Comparison of ENCODE assay signal across 8 mouse cellular contexts in the genomic region with DNA sequence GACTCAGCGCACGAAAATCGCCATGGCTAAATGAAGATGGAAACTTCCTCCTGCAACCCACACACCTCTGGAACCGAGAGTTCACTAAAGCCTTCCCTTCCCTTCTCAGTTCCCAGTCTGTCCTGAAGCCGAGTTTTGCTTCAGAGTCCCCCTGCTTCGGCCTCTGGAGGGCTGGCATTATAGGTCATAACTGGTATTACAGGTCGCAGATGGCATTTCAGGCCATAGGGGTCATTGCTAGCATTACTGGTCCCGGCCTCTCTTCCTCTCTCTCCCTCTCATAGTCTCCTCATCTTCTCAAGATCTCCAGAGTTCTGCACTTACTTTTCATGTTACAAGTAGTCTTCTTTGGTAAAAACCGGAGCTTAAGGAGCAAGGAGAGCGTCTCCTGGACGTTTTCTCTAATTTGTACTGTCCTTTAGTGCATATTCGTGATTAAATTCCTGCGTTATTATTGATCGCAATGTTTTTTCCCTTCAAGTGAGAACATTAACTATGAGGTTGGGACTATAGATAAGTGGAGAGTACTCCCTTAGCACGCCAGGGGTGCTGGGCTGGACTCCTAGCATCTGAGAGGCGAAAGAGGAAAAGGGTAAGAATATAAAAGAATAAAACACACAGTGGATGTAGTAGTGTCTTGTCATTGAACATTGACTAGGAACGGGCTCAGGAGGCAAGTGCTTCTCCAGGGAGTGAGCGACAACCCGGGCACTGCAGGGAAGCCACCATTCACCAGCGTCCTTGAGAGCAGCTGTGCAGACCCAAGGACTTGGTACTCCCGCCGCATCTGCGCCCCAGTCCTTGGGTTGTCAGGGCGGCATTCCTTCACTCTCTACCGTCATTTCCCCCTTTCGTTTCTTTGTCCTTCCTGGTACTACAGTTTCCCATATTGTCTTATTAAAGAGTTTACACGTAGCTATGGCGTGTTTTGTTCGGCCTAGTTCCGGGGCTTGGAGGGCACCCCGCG. TPM values are rescaled to one million over a fixed set of nuclear protein-coding genes. Genes with fewer than 3 reads are reported as not detected.
A peak's percentile ranks its signal among the peaks of the same experiment; 100 is the strongest.
DNase-seq lines count a peak whose midpoint lies in the region; ATAC-seq lines count a peak whose summit lies in the region.

No protein-coding gene starts in this region.

- peak; percentile 25 to 45 for DNase-seq in left cerebral cortex, adult 18-20 months (ENCODE audit: low spot score in 2 of 2)
- no peak for DNase-seq in left cerebral cortex, postnatal 36 days (ENCODE audit: low spot score in 2 of 2)
- peak; percentile 36 for DNase-seq in forebrain, embryonic 10.5 days (ENCODE audit: extremely low spot score, low spot score)
- peak; percentile 42 for DNase-seq in right cerebral cortex, postnatal 4 days
- DNase-seq in thymus, postnatal 36 days: no peak

- peaks cover 21% of the 10 kb centered on the region for H3K27me3 ChIP-seq in forebrain, embryonic 10.5 days (ENCODE audit: poor library complexity, severe bottlenecking)
- no peaks in the 10 kb centered on the region for H3K27me3 ChIP-seq in kidney, embryonic 14.5 days (ENCODE audit: control insufficient read depth, insufficient read depth, low read length)

- H3K9ac ChIP-seq in kidney, embryonic 14.5 days (ENCODE audit: low read depth, low read length): peak overlapping the region; percentile 78

- H3K4me2 ChIP-seq in kidney, embryonic 14.5 days (replicated peaks; ENCODE audit: low read depth, low read length): peak overlapping the region; percentile 88

- intact Hi-C loops in left cerebral cortex, postnatal 36 days (cut with DNase I): loop anchor here (2.0 to 10.0 kb wide), 3 partner anchors 97 to 495 kb away; no protein-coding TSS in a partner anchor

- peak; percentile 4 for ATAC-seq in activated CD4-positive, CD25-positive, alpha-beta regulatory T cell, adult 4 months
- peak; percentile 40 for ATAC-seq in kidney, embryonic 14.5 days (ENCODE audit: low FRiP score, low TSS enrichment)

- peak overlapping the region; percentile 94 for H3K27ac ChIP-seq in forebrain, embryonic 10.5 days
- peak overlapping the region; percentile 81; the same call in 1 of the 2 replicates for H3K27ac ChIP-seq in kidney, embryonic 14.5 days (ENCODE audit: low read depth, low read length)
- H3K27ac ChIP-seq in macrophage: peak overlapping the region; percentile 74

- peaks cover 39% of the 10 kb centered on the region for H3K4me1 ChIP-seq in forebrain, embryonic 10.5 days
- H3K4me1 ChIP-seq in kidney, embryonic 14.5 days (ENCODE audit: control insufficient read depth, insufficient read depth, low read length): peaks cover 32% of the 10 kb centered on the region

- peak overlapping the region; percentile 86 for H3K4me3 ChIP-seq in forebrain, embryonic 10.5 days
- peak overlapping the region; percentile 61 for H3K4me3 ChIP-seq in kidney, embryonic 14.5 days (ENCODE audit: low read length)
- peak overlapping the region; percentile 56 for H3K4me3 ChIP-seq in macrophage (ENCODE audit: inconsistent target)

- peaks cover 40% of the 10 kb centered on the region for H3K79me2 ChIP-seq in macrophage (ENCODE audit: inconsistent target)

- 7% methylated on average over 32 of the region's 32 CpGs for WGBS in forebrain, embryonic 10.5 days
- WGBS in kidney, embryonic 14.5 days: 14% methylated on average over 32 of the region's 32 CpGs
- 36% methylated on average over 32 of the region's 32 CpGs for WGBS in macrophage (ENCODE audit: missing documents)

- H3K9me3 ChIP-seq in forebrain, embryonic 10.5 days: no peaks in the 10 kb centered on the region
- no peaks in the 10 kb centered on the region for H3K9me3 ChIP-seq in kidney, embryonic 14.5 days (ENCODE audit: control insufficient read depth, low read length)

- H3K36me3 ChIP-seq in forebrain, embryonic 10.5 days (replicated peaks): peaks cover 10% of the 10 kb centered on the region
- no peaks in the 10 kb centered on the region for H3K36me3 ChIP-seq in kidney, embryonic 14.5 days (ENCODE audit: control insufficient read depth, insufficient read depth, low read length)
- H3K36me3 ChIP-seq in macrophage (ENCODE audit: inconsistent target): no peaks in the 10 kb centered on the region

RNA-seq across cellular contexts. Expression of gene Ano6, which starts 0.8 kb away (rescaled TPM):
- 10 to 100 TPM; 24.8 to 26.3 TPM for total RNA-seq in left cerebral cortex, adult 18-20 months (2021)
- 10 to 100 TPM; 17.9 to 22.9 TPM for total RNA-seq in left cerebral cortex, postnatal 36 days (2021)
- 10 to 100 TPM; 35.4 to 39.4 TPM for polyA plus RNA-seq in activated CD4-positive, CD25-positive, alpha-beta regulatory T cell, adult 4 months (2017; shearing (Covaris generic))
- 32.4 and 35.0 TPM in 2 replicates for polyA plus RNA-seq in forebrain, embryonic 10.5 days (2016; fragmentation: Nextera tagmentation; extraction: Ambion mirVana)
- 34.1 and 54.3 TPM in 2 replicates for polyA plus RNA-seq in kidney, embryonic 14.5 days (2014; fragmentation: Nextera tagmentation; extraction: Ambion mirVana)
- total RNA-seq in macrophage (2018; cell fraction: chromatin; rRNA removed): 100 to 1,000 TPM; 179 to 920 (median 223) TPM
- total RNA-seq in macrophage (2018; cell fraction: cytosol; rRNA removed): 100 to 1,000 TPM in 10 of 26 experiments, 10 to 100 TPM in 16; 54.7 to 124 (median 86.7) TPM
- 100 to 1,000 TPM; 107 to 458 (median 178) TPM for total RNA-seq in macrophage (2018; cell fraction: nucleus; rRNA removed)
- polyA plus RNA-seq in macrophage (2018): 71.9 to 124 TPM (median 74.2 TPM) in 3 replicates

Comparison
In these comparisons a context has a peak if more than half of its experiments do, and no peak if none do; other contexts are left out.
1. DNase-seq: peak in left cerebral cortex, adult 18-20 months (2 of 2), forebrain, embryonic 10.5 days (single experiment) and right cerebral cortex, postnatal 4 days (single experiment); none in left cerebral cortex, postnatal 36 days (0 of 2) and thymus, postnatal 36 days (0 of 2).
2. Peak in every context shown above with its lines, with median percentiles within 50 percentile points of each other: H3K27ac ChIP-seq and H3K4me3 ChIP-seq.